Mouse (Mus musculus) stomach, postnatal 0 days (tissue): ENCODE data around the gene Tmem268.

Source experiments
- CTCF ChIP-seq: IDR thresholded peaks from 2 replicates; pipeline ENCODE4 v1.5.1; 2016; ENCODE audit warnings: antibody characterized with exemption, low read depth, mild to moderate bottlenecking, moderate library complexity
- EP300 ChIP-seq: optimal IDR thresholded peaks from 2 replicates; pipeline ENCODE3; 2016; ENCODE audit warnings: antibody characterized with exemption

DNA sequence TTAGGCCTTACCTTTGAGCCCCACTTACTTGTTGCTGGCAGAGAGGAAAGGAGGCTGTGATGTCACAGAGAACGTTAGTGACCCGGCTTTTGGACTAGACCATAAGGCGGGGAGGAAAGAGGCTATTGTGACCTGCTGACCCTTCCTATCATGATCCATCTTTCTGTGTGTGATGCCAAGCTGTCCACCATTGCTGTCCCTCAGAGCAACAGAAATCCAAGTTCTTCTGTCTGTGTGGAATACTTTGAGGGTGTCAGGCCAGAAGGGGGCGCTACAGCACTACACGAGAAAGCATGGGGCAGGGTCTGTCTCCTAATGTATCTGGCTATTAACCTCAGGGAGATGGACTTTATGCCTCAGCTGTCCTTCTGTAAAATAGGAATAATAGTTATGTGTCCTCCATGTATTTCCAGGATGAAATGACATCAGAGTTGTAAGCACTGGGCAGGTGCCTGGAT lies 63.8 kb downstream of the Tmem268 start, which contains the start of gene Tex48:
- TF ChIP-seq CTCF: peak; percentile 63
- TF ChIP-seq EP300: no peak
